Mouse (Mus musculus): ENCODE measurements at regions not wholly inside any gene's neighbourhood (a gene's known extent, or its start where the extent isn't known, plus 50 kb on each side); places are given as distances from the start of the nearest gene placed in this dataset.
"Not testable (repeated sequence)": the region's sequence is repeated elsewhere in the genome, so short reads cannot be mapped to it uniquely, and the experiment has no call there.

DNA sequence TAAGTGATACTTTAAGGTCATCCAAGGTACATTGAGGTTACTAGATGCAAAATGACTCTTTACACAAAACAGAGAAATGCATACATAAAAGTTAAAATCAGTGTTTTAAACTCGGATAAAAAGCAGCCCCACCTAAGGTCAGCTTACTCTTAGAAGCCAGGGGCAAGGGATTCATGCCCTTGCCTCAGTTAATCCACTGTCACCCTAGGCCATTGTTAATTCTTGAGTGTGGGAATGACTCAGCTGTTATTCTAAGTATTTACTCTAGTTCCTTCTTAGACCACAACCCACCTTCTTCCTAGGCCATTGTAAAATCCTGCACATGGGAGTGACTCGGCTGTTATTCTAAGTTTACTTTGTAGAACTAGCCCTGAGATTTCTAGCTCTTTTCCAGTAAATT, 64.1 kb upstream of the Ces1h start:
- DNase-seq (ENCODE audit: low read depth, low spot score), result not testable (repeated sequence)

DNA sequence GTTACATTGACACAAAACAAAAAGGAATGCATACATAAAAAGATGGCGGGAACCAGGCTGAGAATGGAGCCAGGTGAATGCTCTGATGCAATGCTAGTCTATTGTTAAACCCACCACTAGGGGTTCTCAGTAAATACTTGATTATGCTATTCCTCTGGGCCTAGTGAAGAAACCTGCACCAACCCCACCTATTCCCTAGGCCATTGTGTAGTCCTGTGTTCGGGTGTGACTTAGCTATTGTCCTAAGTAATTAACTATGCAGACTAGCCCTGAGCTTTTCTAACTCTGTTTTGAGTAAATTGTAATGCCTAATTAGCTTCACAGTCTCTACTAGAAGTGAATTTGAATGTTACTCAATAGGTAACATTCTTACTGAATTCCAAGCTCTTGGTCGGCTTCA, 62.4 kb upstream of the Ces1h start:
- DNase-seq (ENCODE audit: low read depth, low spot score), result no peak

DNA sequence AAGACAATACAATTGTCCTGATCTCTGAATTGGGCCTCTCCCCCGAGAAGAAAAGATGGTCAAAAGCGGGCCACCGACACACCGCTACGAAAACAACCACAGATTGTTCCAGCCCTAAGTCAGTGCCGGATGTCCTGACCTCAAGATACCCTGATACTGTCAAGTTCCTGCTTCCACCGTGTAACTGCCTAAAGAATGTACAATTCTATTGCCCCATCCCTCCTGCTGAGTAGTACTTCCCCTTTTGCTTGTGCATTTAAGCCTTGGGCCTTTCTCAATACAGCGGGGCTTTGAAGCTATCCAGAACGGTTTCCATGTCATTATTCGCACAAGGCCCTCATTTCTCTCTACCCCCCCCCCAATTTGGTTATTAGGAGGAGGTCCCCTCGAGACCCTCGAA, 57.1 kb upstream of the Ces1h start:
- DNase-seq (ENCODE audit: low read depth, low spot score), result not testable (repeated sequence)

DNA sequence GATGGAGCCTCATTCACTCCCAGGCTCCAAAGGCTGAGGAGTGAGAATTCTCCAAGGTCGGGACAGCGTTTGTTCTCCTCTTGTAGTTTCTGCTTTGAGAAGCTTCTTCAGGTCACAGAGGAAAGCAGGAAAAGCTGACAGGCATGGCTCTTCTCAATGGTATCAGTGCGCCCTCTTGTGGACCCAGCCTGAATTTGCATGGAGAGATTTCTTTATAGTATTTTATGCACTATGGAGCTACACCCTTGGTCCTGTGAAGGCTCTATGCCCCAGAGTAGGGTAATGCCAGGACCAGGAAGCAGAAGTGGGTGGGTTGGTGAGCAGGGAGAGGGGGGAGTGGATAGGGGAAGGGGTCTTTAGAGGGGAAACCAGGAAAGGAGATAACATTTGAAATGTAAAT, 51.1 kb upstream of the Ces1h start:
- peak; percentile 86 for DNase-seq (ENCODE audit: low read depth, low spot score)
